Comparison of ENCODE assay signal across 8 mouse cellular contexts in genomic region chr2:130663342-130663741, GRCm38 (mm10). TPM values are rescaled to one million over a fixed set of nuclear protein-coding genes. Genes with fewer than 3 reads are reported as not detected.
DNase-seq lines count a peak whose midpoint lies in the region; ATAC-seq lines count a peak whose summit lies in the region.

No protein-coding gene starts in this region.

- peak overlapping the region; percentile 87 for H3K9ac ChIP-seq in liver, embryonic 11.5 days (ENCODE audit: low read depth, low read length)
- peak overlapping the region; percentile 78 for H3K9ac ChIP-seq in neural tube, embryonic 14.5 days (replicated peaks; ENCODE audit: low read depth, low read length)

- H3K4me2 ChIP-seq in liver, embryonic 11.5 days = peak overlapping the region; percentile 95
- H3K4me2 ChIP-seq in neural tube, embryonic 14.5 days (ENCODE audit: low read depth, low read length) = peak overlapping the region; percentile 66

- WGBS in liver, embryonic 11.5 days = 87% methylated on average over 11 of the region's 11 CpGs
- WGBS in forebrain, embryonic 10.5 days = 90% methylated on average over 11 of the region's 11 CpGs
- 92% methylated on average over 11 of the region's 11 CpGs for WGBS in limb, embryonic 10.5 days
- 90% methylated on average over 11 of the region's 11 CpGs for WGBS in neural tube, embryonic 14.5 days

- no peak for ATAC-seq in liver, embryonic 11.5 days (replicated peaks; ENCODE audit: low FRiP score)
- ATAC-seq in neural tube, embryonic 14.5 days (ENCODE audit: low read depth) = no peak
- no peak for ATAC-seq in CD4-positive, CD25-positive, alpha-beta regulatory T cell, adult 4 months

- H3K4me1 ChIP-seq in liver, embryonic 11.5 days (replicated peaks; ENCODE audit: control insufficient read depth, insufficient read depth, low read length) = peaks cover 16% of the 10 kb centered on the region
- peaks cover 39% of the 10 kb centered on the region for H3K4me1 ChIP-seq in forebrain, embryonic 10.5 days
- H3K4me1 ChIP-seq in limb, embryonic 10.5 days = peaks cover 28% of the 10 kb centered on the region
- H3K4me1 ChIP-seq in neural tube, embryonic 14.5 days (ENCODE audit: control insufficient read depth, insufficient read depth, low read length) = peaks cover 12% of the 10 kb centered on the region

- no peaks in the 10 kb centered on the region for H3K27me3 ChIP-seq in liver, embryonic 11.5 days (replicated peaks; ENCODE audit: control insufficient read depth, insufficient read depth, low read length)
- no peaks in the 10 kb centered on the region for H3K27me3 ChIP-seq in forebrain, embryonic 10.5 days (ENCODE audit: poor library complexity, severe bottlenecking)
- H3K27me3 ChIP-seq in limb, embryonic 10.5 days (ENCODE audit: low read depth, poor library complexity, severe bottlenecking) = no peaks in the 10 kb centered on the region
- no peaks in the 10 kb centered on the region for H3K27me3 ChIP-seq in neural tube, embryonic 14.5 days (ENCODE audit: control insufficient read depth, insufficient read depth, low read length)

- DNase-seq in liver, embryonic 11.5 days (ENCODE audit: low spot score) = no peak
- DNase-seq in liver = no peak
- no peak for DNase-seq in forebrain, embryonic 10.5 days (ENCODE audit: extremely low spot score, low spot score)
- DNase-seq in limb, embryonic 10.5 days (ENCODE audit: low spot score) = no peak
- DNase-seq in natural killer cell, adult 2 months (ENCODE audit: low spot score in 2 of 2) = no peak
- DNase-seq in layer of hippocampus, adult 9-11 months = no peak

- H3K27ac ChIP-seq in liver, embryonic 11.5 days (ENCODE audit: low read depth, low read length) = peak overlapping the region; percentile 94
- H3K27ac ChIP-seq in forebrain, embryonic 10.5 days = peak overlapping the region; percentile 97
- H3K27ac ChIP-seq in limb, embryonic 10.5 days = peak overlapping the region; percentile 97
- no peak overlapping the region for H3K27ac ChIP-seq in neural tube, embryonic 14.5 days (ENCODE audit: low read depth, low read length)

- peaks cover 22% of the 10 kb centered on the region for H3K36me3 ChIP-seq in liver, embryonic 11.5 days (ENCODE audit: control insufficient read depth, insufficient read depth, low read length)
- H3K36me3 ChIP-seq in forebrain, embryonic 10.5 days (replicated peaks) = peaks cover 45% of the 10 kb centered on the region
- H3K36me3 ChIP-seq in limb, embryonic 10.5 days = peaks cover 43% of the 10 kb centered on the region
- H3K36me3 ChIP-seq in neural tube, embryonic 14.5 days (ENCODE audit: control insufficient read depth, insufficient read depth, low read length) = peaks cover 29% of the 10 kb centered on the region

- no peaks in the 10 kb centered on the region for H3K9me3 ChIP-seq in liver, embryonic 11.5 days (ENCODE audit: control insufficient read depth, low read length)
- no peaks in the 10 kb centered on the region for H3K9me3 ChIP-seq in forebrain, embryonic 10.5 days
- H3K9me3 ChIP-seq in limb, embryonic 10.5 days (replicated peaks) = no peaks in the 10 kb centered on the region
- H3K9me3 ChIP-seq in neural tube, embryonic 14.5 days (ENCODE audit: control insufficient read depth, low read length) = no peaks in the 10 kb centered on the region

- peak overlapping the region; percentile 56 for H3K4me3 ChIP-seq in liver, embryonic 11.5 days (ENCODE audit: low read depth, low read length)
- peak overlapping the region; percentile 63 for H3K4me3 ChIP-seq in forebrain, embryonic 10.5 days
- peak overlapping the region; percentile 67 for H3K4me3 ChIP-seq in limb, embryonic 10.5 days
- H3K4me3 ChIP-seq in neural tube, embryonic 14.5 days (ENCODE audit: low read depth, low read length) = peak overlapping the region; percentile 54

RNA-seq across cellular contexts. Expression of gene Ddrgk1, which starts 1.1 kb away (rescaled TPM):
- polyA plus RNA-seq in liver, embryonic 11.5 days (2014; fragmentation: Nextera tagmentation; extraction: Ambion mirVana) = 61.2 and 62.9 TPM in 2 replicates
- polyA plus RNA-seq in forebrain, embryonic 10.5 days (2016; fragmentation: Nextera tagmentation; extraction: Ambion mirVana) = 44.7 and 46.9 TPM in 2 replicates
- polyA plus RNA-seq in limb, embryonic 10.5 days (2016; fragmentation: Nextera tagmentation; extraction: Ambion mirVana) = 43.8 and 44.8 TPM in 2 replicates
- polyA plus RNA-seq in neural tube, embryonic 14.5 days (2014; fragmentation: Nextera tagmentation; extraction: Ambion mirVana) = 75.0 and 77.0 TPM in 2 replicates
- polyA plus RNA-seq in CD4-positive, CD25-positive, alpha-beta regulatory T cell, adult 4 months (2017; shearing (Covaris generic)) = 100 to 1,000 TPM; 121 to 145 TPM

RNA-seq across cellular contexts. Expression of gene Itpa, which starts 4.1 kb away (rescaled TPM):
- 105 and 106 TPM in 2 replicates for polyA plus RNA-seq in liver, embryonic 11.5 days (2014; fragmentation: Nextera tagmentation; extraction: Ambion mirVana)
- polyA plus RNA-seq in forebrain, embryonic 10.5 days (2016; fragmentation: Nextera tagmentation; extraction: Ambion mirVana) = 154 and 156 TPM in 2 replicates
- 150 and 154 TPM in 2 replicates for polyA plus RNA-seq in limb, embryonic 10.5 days (2016; fragmentation: Nextera tagmentation; extraction: Ambion mirVana)
- polyA plus RNA-seq in neural tube, embryonic 14.5 days (2014; fragmentation: Nextera tagmentation; extraction: Ambion mirVana) = 116 and 117 TPM in 2 replicates
- polyA plus RNA-seq in CD4-positive, CD25-positive, alpha-beta regulatory T cell, adult 4 months (2017; shearing (Covaris generic)) = 10 to 100 TPM; 43.6 to 49.7 TPM

RNA-seq across cellular contexts. Expression of gene Lzts3, which starts 20.7 kb away (rescaled TPM):
- polyA plus RNA-seq in liver, embryonic 11.5 days (2014; fragmentation: Nextera tagmentation; extraction: Ambion mirVana) = 0.36 and 0.38 TPM in 2 replicates
- polyA plus RNA-seq in forebrain, embryonic 10.5 days (2016; fragmentation: Nextera tagmentation; extraction: Ambion mirVana) = 3.4 and 3.8 TPM in 2 replicates
- 2.4 and 2.7 TPM in 2 replicates for polyA plus RNA-seq in limb, embryonic 10.5 days (2016; fragmentation: Nextera tagmentation; extraction: Ambion mirVana)
- 6.2 and 8.4 TPM in 2 replicates for polyA plus RNA-seq in neural tube, embryonic 14.5 days (2014; fragmentation: Nextera tagmentation; extraction: Ambion mirVana)
- under 1 TPM; 0.15 to 0.35 TPM for polyA plus RNA-seq in CD4-positive, CD25-positive, alpha-beta regulatory T cell, adult 4 months (2017; shearing (Covaris generic))

RNA-seq across cellular contexts. Expression of gene Ubox5, which starts 33.5 kb away (rescaled TPM):
- 14.4 and 14.8 TPM in 2 replicates for polyA plus RNA-seq in liver, embryonic 11.5 days (2014; fragmentation: Nextera tagmentation; extraction: Ambion mirVana)
- 21.9 and 22.0 TPM in 2 replicates for polyA plus RNA-seq in forebrain, embryonic 10.5 days (2016; fragmentation: Nextera tagmentation; extraction: Ambion mirVana)
- 22.7 and 22.9 TPM in 2 replicates for polyA plus RNA-seq in limb, embryonic 10.5 days (2016; fragmentation: Nextera tagmentation; extraction: Ambion mirVana)
- polyA plus RNA-seq in neural tube, embryonic 14.5 days (2014; fragmentation: Nextera tagmentation; extraction: Ambion mirVana) = 11.3 and 12.5 TPM in 2 replicates
- 10 to 100 TPM in 1 of 2 experiments, 1 to 10 TPM in 1; 8.4 to 14.8 TPM for polyA plus RNA-seq in CD4-positive, CD25-positive, alpha-beta regulatory T cell, adult 4 months (2017; shearing (Covaris generic))

RNA-seq across cellular contexts. Expression of gene Fastkd5, which starts 33.5 kb away (rescaled TPM):
- 26.3 and 30.8 TPM in 2 replicates for polyA plus RNA-seq in liver, embryonic 11.5 days (2014; fragmentation: Nextera tagmentation; extraction: Ambion mirVana)
- 21.4 and 22.7 TPM in 2 replicates for polyA plus RNA-seq in forebrain, embryonic 10.5 days (2016; fragmentation: Nextera tagmentation; extraction: Ambion mirVana)
- 22.3 and 23.4 TPM in 2 replicates for polyA plus RNA-seq in limb, embryonic 10.5 days (2016; fragmentation: Nextera tagmentation; extraction: Ambion mirVana)
- 12.4 and 14.6 TPM in 2 replicates for polyA plus RNA-seq in neural tube, embryonic 14.5 days (2014; fragmentation: Nextera tagmentation; extraction: Ambion mirVana)
- 10 to 100 TPM; 12.0 to 12.5 TPM for polyA plus RNA-seq in CD4-positive, CD25-positive, alpha-beta regulatory T cell, adult 4 months (2017; shearing (Covaris generic))
